Mouse (Mus musculus) brain, embryonic 14.5 days (tissue): ENCODE results near the gene Nfasc. TPM values are rescaled to one million over a fixed set of nuclear protein-coding genes. Genes with fewer than 3 reads are reported as not detected.

Source experiments
- DNase-seq: peaks from one replicate; pipeline ENCODE4 v3.0.0-alpha.2; 2011; ENCODE audit warnings: low read depth
- CTCF ChIP-seq: fragments of 200-500 bp; IDR thresholded peaks from 2 replicates; pipeline ENCODE4 v1.5.1; 2012; ENCODE audit warnings: inconsistent platforms, mild to moderate bottlenecking, moderate library complexity, borderline replicate concordance; ENCODE audit not compliant: insufficient read depth, insufficient read length; ENCODE audit errors: extremely low read depth
- POLR2A ChIP-seq: fragments of 200-500 bp; IDR thresholded peaks from 2 replicates; pipeline ENCODE4 v1.6.1; 2012; ENCODE audit warnings: mild to moderate bottlenecking, inconsistent platforms, borderline replicate concordance; ENCODE audit not compliant: poor library complexity, insufficient read depth, insufficient read length, severe bottlenecking; ENCODE audit errors: extremely low read depth
- polyA plus RNA-seq: library from polyadenylated mRNA; depleted of rRNA; stranded (reverse); fragments of >200 nt; gene quantifications from 2 replicates; pipeline ENCODE4 v1.2.3, GENCODE M21; 2012; rRNA removed

The Nfasc gene
- polyA plus RNA-seq: 45.7 and 65.9 TPM in 2 replicates

DNA sequence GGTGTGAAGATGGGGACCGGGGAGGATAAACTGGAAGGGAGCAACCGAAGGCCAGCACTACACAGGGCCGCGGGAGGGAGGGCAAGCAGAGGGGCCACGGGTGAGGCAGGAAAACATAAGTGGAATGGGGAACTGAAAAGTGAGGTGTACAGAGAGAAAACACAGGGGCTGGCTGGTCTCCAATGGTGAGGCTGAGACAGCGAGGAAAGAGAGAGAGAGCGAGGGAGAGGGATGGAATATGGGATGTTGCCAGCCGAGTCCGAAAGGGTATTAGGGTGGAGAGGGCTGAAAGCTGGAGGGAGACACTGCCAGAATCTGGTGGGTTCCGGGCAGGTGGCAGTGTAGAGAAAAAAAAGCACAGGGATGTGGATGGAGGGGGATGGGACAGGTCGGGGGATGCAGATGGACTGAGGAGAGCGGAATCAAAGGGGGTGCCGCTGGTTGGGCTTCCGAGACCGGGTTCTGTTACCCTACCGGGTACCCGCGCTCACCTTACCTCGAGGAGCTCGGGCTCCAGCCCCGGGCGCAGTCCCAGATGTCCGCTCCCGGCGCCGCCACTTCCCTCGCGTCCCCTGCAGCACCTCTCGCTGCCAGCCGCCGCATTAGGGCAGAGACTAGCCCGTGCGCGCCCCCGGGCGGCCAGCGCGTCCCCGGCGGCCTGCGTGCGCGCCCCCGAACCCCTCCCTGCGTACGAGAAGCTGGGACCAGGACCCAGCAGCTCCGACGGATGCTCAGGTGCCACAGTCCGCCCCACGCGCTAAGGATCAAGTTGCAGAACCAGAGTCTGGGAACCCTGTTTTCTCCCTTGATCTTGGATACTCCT lies at the start of gene Nfasc:
TSS of gene Nfasc (minus strand) at position 623 of the 823 bp plus-strand sequence.
- TF ChIP-seq POLR2A (peak; percentile 86), CTCF (no peak)
- DNase-seq: peak; percentile 94

DNA sequence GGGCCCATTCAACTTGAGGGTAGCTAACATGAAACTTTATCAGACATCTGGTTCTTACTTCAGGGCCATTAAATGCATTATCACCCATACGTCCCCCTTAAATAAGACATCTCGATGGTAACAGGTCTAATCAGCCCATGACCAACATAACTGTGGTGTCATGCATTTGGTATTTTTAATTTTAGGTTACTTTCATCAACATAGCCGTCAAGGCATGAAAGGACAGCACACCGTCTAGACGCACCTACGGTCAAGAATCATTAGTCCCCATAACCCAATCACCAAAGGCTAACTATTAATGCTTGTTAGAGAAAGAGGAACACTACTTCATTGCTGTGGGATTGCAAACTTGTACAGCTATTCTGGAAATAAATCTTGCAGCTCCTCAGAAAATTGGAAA lies 49.5 kb upstream of the Nfasc start:
- TF ChIP-seq POLR2A: no peak
- TF ChIP-seq CTCF: no peak
- no peak for DNase-seq

DNA sequence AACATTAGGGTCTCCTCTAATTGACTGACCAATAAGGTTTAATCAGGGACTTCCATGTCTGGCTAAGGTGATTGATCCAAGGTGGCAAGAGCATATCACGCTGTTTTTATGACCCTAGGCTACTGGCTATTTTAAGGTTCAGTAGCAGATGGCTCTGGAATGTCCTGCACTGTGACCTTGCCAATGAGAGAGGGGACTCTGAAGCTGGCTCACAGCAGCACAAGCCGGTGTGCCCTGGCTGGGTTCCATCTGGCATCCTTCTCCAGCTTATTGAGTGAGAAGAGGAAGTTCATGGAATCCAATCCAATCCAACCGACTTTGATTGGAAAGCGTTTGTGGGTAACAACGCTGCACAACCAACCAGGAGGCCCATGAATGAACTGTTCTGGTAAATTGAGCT lies 45.3 kb upstream of the Nfasc start:
- no peak for TF ChIP-seq CTCF
- no peak for TF ChIP-seq POLR2A
- peak; percentile 50 for DNase-seq

DNA sequence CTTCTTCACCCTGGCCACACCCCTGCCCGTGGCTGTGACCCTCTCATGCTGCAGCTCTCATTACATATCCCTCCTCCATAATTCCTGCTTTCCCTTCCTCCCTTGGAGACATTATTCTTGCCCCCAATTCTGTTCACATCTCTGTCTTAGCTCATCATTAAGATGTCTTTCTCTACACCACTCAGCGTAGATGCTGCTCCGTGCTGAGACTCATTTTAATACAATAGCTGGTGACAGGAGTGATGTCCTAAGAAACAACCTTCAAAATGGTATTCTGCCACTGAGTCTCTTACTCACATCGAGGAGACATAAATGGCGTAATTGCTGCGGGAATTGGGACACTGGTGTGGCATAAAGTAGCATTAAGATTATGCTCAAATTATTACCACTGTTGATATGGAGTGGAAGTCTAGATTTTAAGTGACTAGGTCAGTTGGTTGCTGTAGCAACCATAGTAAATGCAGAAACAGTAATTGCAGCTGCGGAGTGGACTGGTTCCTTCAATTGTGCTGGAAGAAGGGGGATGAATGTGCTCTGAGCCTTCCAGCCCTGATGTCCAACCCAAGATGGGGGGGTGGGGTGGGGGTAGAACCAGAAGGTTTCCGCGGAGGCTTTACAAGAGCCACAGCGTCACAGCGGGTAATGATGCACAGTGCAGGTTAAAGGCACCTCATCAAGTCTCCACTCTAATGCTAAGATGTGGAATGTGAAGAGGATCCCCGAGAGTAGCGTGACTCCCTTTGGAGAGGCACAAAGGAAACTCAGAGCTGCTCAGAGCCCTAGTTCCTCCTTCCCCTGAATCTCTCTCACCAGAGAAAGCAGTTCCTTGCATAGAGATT lies 40.2 kb upstream of the Nfasc start:
- TF ChIP-seq CTCF (no peak), POLR2A (no peak)
- DNase-seq: peak; percentile 72

DNA sequence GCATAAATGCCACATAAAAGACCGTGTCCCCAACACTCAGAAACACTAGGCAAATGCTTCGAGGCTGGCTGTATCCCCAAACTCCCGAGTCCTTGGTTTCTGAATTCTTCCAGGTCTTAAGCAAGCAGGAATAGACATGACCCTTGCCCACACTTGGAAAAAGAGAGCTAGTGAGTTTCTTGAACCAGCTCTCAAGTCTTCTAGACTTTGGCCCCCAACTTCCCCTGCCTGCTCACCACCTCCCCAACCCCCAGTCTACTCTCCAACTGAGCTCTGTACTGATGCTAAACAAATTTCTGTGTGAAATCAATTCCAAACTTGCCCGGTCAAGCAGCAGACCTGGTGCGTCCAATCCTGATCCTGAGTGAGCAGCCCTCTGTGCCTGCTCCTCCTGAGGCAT lies 39.4 kb upstream of the Nfasc start:
- TF ChIP-seq POLR2A (no peak), CTCF (no peak)

GRCm38 (mm10) chr1:132780254-132780653 lies 38.7 kb upstream of the Nfasc start:
- no peak for DNase-seq
- TF ChIP-seq POLR2A (no peak), CTCF (no peak)

More for the DNA sequence above, 39.4 kb upstream of the Nfasc start:
- DNase-seq: no peak

- DNase-seq: no peak
- TF ChIP-seq CTCF (no peak), POLR2A (no peak)
These were observed 33.4 kb upstream of the Nfasc start for GRCm38 (mm10) chr1:132774959-132775358.

DNA sequence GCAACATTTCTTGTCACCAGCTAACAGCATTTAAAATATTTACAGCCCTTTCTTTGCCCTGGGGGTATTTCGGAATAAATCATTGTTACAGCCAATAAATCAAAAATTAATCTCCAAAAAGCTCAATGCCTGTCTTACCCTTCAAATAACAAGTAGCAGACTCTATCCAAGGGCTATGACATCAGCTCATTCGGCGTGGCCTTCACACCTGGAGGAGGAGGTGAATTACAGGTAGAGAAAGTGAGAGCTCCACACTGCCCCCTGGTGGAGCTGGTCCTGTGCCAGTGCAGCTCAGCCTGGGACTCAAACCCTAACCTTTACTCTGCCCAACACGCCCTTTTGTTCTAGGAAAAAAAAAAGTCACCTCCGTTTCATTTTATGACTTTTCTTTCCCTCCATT lies 29.8 kb upstream of the Nfasc start:
- TF ChIP-seq CTCF (peak; percentile 66), POLR2A (no peak)
- peak; percentile 17 for DNase-seq

DNA sequence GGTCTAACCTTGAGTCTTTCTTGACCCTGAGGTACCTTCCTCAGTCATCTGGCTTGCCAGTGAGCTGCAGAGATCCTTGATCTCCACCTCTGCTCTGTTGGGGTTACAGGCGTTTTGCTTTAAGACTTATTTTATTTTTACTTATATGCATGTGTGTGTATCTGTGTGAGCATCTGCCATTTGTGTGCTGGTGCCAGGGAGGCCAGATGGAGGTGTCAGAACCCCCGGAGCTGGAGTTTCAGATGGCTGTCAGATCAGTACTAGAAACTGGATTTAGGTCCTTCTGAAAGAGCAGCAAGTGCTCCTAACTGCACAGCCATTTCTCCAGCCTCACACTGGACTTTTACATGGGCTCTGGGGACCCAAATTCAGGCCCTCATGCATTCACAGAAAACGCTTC lies 28.0 kb upstream of the Nfasc start:
- TF ChIP-seq POLR2A (no peak), CTCF (no peak)
- DNase-seq: peak; percentile 65

- DNase-seq: no peak
- TF ChIP-seq POLR2A (no peak), CTCF (no peak)
These were observed 25.8 kb upstream of the Nfasc start for GRCm38 (mm10) chr1:132767422-132767821.

DNA sequence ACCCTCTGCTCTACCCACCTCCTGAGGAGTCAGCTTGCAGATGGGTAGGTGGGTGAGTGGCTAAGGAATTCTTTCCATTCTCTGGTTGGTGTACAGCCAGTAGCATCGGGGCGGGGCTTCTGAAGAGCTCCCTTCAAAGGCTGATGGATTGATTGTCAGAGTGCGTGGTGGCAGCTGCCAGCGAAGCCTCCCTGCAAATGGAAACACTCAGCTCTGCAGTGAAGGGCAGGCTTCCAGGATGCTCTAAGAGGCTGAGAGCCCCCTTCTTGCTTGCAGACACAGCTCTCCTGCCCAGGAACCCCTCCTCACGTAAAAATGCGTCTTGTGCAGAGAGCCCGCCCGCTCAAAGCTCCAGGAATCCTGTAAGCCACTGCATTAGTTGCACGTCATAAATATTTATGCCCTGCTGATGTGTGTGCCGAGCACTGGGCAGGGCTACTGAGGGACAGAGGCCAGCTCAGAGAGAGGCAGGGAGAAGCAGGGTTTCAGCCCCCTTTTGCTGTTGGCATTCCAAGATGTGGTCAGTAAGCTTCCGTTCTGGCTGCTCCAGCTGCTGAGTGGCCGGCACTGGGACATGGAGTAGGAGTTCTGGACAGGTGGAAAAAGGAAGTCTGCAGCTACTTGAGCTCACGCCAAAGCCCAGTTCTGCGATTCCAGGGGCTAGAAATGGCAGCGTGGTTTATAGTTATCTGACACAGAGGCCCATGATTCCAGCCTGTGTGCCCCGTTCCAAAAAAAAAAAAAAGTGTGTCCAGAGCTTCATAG lies 24.5 kb upstream of the Nfasc start:
- TF ChIP-seq CTCF (no peak), POLR2A (no peak)
- peak; percentile 94 for DNase-seq

DNA sequence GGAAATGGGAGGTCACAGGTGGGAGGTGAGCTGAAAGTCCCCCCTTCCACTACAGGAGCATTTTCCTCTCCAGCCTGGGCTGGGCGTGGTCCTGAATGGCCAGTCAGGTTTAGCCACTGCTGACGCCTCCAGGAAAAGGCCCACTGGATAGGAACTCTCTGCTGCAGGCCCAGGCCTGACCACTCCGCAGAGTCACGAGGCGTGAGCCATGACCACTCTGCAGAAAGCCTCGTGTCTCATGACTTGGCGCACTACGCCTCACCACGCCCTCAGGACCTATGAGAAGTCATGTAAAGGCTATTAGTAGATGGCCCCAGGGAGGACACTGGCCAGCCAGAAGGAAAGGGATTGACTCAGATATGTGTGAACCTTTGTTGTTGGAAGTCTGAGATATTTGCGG lies 23.6 kb upstream of the Nfasc start:
- no peak for DNase-seq
- TF ChIP-seq CTCF (no peak), POLR2A (no peak)

DNA sequence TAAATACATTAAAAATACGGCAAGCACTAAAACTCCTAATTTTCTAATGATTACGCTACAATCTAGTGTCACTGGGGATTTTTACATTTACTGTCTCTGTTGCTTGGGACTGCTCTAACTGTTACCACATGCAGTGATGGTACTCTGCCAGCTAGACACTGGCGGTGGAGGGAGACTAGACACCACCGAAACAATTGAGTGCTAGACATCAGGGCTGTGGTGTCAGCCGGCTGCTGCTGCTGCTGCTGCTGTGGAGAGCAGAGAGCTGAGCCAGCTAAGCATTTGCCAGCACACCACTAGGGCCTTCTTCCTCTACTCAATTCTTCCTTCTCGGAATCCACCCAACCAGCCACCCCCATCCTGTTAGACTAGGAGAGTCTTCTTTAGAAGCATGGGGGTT lies 17.8 kb upstream of the Nfasc start:
- DNase-seq: peak; percentile 65
- no peak for TF ChIP-seq CTCF
- TF ChIP-seq POLR2A: no peak
